Mouse (Mus musculus): Measurements from ENCODE around the gene Wdpcp. TPM values are rescaled to one million over a fixed set of nuclear protein-coding genes. Genes with fewer than 3 reads are reported as not detected.

Wdpcp gene
- total RNA-seq, 2 experiments from 2014 or later: 4.1 to 4.5 TPM

DNA sequence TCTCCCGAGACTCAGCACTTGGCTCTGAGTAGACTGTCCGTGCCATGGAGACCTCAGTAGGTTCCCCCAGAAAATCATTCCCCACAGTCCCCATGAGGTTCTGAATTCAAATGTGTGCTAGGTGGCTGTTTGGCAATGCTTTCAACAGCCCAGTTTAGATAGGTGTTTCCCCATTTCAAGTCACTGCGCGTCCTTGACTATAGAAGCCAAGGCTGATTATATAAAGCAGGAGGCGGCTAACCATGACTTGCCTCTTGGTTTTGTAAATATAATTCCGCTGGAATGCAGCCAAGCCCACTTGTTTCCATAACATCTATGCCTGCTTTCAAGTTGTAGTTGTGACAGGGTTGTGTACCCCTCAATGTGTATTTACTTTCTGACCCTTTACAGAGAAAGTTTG lies 157.9 kb downstream of the Wdpcp start:
- ATAC-seq (ENCODE audit: poor library complexity, severe bottlenecking): no peak

DNA sequence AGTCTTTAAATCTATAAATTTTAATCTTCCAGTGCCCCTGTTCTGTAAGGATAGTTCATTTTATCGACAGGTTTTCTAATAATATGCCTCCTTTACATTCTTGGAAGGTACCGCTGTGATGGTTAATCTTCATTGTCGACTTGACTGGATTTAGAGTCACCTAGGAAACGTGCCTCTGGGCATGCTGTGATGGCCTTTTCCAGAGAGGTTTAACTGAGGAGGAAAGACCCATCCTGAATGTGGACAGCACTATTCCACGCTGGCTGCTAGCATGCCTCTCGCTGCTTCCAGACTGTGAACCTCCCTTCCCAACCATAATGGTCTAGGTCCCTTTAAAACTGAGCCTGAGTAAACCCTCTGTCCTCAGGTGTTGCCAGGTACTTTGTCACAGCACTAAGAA lies 163.2 kb downstream of the Wdpcp start:
- ATAC-seq (ENCODE audit: poor library complexity, severe bottlenecking): no peak

DNA sequence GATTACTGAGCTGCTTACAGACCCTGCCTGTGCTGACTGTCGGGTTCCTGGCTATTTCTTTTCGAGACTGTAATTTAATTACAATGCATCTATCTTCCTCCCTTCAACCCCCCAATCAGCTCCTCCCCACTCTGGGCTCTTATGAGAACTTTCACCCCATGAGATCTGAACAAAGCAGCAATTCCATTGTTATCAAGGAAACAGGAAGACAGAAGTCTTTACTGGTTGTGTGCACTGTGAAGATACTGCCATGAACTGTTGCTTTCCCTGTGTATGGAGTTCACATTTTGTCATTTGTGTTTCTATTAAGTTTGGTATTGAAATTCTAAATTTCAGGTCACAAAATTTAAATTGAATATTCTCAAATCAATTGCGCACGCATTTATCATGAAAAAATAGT lies 177.5 kb downstream of the Wdpcp start:
- ATAC-seq (ENCODE audit: poor library complexity, severe bottlenecking): no peak

DNA sequence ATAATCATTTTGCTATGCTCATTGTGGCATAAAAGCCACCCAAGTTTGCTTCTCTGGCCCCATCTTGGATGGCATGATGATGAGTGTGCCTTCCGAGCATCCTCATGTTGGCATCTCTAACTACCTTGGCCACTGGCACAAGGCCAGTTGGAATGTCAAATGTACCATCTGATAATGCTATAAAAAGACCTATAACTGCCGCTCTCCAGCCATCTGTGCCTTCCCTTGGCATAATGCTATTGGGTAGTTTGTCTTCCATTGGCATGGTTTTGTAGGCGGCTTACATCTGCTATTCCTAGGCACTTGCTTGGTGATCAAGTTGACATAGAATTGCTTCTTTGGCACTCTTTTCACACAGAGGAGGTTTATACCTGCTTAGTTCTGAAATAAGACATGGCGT lies 191.2 kb downstream of the Wdpcp start:
- ATAC-seq (ENCODE audit: poor library complexity, severe bottlenecking): no peak

DNA sequence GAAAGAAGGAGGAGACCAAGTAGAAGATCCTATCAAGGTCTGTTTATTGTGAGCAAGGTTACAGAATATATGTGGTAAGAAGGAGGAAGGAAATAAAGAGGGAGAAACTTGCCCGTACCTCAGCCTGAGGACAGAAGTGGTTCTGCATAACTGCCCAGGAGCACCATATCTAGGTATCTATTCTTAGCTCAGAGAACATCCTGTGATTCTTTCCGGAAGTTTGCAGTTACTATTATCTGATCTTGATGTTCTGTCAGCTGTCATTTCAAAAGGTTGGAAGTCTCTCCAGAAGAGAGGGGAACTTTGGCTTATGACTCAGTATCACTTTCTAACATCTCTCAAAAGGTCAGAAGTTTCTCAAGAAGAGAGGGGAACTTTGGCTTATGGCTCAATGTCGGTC lies 216.8 kb downstream of the Wdpcp start:
- no peak for ATAC-seq (ENCODE audit: poor library complexity, severe bottlenecking)

DNA sequence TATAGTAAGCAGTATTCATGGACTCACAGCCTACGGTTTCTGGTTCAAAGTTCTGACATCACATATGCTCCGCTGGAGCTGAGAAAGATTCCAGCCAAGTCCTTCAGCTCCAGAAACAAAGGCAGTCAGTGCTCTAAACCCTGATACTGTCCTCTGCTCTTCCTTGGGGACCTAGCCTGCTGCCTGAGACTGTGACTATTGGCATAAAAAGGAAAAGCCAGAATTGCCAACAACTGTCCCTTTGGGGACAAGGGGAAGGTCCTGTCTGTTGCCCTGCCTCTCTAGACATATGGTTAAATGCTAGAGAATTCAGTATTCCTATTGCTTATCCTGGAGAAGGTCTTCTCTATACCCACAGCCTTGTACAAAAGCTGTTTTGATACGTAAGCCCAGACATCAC lies 252.9 kb downstream of the Wdpcp start:
- no peak for ATAC-seq (ENCODE audit: poor library complexity, severe bottlenecking)

DNA sequence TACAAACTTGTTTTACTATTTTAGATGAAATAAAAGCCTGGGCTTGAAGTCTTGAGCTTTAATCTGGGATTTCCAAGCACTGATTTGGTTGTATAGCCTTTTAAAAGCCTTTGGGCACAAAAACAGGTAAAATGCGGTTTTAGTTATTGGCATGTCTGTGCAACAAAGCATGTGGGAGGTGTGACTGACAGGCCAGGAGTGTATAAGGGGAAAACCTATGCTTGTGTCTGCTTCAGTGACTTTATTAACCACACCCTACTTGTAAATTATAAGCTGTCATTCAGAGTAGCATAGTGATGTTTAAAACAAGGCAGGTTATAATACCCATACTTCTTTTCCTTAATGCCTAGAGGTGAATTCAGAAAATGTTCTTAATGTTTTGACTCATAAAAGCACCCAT lies 254.5 kb downstream of the Wdpcp start:
- no peak for ATAC-seq (ENCODE audit: poor library complexity, severe bottlenecking)

DNA sequence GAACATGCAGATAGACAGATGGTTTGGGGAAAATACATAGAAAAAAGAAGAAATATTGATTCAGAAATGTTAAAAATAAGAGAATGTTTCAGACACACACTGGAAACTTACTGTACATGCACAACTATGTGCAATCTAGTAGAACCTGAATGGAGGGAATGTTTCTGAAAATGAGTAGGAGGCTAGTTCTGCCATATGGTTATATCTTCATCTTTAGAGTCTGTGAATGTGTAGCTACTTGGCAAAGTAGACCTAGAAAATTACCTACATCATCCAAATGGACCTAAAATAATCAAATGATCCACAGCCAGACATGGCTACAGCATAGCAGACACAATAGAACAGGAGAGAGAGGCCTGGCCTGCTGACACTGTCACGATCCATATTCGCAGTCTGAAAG lies 275.0 kb downstream of the Wdpcp start:
- ATAC-seq (ENCODE audit: poor library complexity, severe bottlenecking): no peak

DNA sequence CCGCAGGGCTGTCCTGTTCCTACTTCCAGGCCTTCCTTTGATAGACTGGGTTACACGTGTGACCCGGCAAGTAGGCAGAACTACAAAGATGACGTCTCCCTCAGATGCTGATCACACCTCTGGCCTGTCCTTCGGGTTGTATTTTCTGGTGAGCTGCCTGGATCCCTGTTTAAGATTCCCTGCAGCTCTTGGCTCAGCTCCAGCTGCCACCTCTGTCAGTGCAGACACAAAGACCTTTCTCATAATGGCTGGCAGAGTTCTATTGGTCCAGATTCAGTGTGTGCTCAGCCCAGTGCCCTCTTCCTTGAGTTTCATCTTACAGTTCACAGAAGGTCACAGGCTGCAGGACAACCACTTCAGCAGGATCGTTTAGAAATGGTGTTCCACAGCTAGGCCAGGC lies 292.0 kb downstream of the Wdpcp start:
- ATAC-seq (ENCODE audit: poor library complexity, severe bottlenecking): no peak

DNA sequence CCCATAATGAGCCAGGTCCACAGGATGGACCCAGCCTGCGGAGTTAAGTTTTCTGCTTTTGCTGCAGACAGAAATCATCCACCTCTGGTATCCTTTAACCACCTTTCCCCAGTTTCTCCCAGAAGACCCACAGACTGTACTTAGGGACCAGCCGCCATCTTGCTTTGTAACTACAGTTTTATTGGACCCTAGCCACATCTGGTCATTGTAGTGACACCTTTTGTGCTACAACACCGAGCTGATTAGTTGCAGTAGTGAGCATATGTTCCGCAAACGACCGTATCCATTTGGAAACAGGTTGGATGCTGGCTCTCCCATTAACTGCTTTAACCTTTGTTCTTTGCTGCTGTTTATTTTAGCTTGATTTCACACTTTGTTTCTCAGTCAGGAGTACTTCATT lies 292.5 kb downstream of the Wdpcp start:
- no peak for ATAC-seq (ENCODE audit: poor library complexity, severe bottlenecking)

DNA sequence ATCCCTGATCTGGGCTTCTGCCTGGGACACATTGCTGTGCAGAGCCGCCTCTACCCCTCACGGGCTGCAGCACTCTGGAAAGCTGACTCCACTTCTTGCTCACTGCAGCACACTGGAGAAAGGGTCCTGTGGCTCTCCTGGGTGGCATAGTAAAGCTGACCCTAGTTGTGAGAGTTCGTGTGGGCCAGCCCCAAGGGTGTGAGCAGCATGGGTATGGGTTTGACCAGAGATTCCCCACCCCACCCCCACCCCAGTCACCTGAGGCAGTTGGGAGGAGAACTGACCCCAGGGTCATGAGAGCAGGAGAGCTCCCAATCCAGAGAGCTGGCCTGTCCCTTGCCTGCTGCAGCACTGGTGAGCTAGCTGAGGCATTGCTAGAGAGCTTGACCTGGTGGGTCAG lies 296.6 kb downstream of the Wdpcp start:
- ATAC-seq (ENCODE audit: poor library complexity, severe bottlenecking): no peak

DNA sequence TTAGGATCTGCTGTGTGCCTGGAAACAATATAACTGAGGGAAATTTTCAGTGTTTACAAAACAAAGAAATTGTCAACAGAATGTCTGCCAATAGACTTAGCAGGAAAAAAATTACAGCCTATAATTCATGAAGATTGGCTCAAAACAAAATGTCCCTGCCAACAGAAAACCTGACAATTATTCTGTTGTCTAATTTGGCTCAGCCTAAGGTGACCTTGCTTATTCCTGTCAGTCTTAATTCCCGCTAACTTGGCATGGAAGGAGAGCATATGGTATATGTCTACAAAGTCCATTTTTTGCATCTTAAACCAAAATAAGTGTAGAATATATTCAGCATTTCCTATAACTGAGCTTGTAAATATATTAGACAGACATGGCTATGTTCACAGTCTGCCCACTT lies 298.8 kb downstream of the Wdpcp start:
- ATAC-seq (ENCODE audit: poor library complexity, severe bottlenecking): no peak

DNA sequence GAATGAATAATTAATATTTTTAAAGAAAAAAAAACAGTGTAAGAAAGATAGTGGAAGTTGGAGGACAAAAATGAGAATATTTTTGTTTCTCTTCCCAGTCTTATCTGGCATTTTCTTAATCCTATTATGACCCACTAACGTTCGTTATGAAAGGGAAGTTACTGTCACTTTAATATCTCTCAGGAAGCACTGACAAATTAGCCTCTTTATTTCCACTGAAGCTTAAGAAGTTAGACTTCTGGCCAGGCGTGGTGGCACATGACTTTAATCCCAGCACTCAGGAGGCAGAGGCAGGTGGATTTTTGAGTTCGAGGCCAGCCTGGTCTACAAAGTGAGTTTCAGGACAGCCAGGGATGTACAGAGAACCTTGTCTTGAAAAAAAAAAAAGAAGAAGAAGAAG lies 299.7 kb downstream of the Wdpcp start:
- ATAC-seq (ENCODE audit: poor library complexity, severe bottlenecking): no peak

DNA sequence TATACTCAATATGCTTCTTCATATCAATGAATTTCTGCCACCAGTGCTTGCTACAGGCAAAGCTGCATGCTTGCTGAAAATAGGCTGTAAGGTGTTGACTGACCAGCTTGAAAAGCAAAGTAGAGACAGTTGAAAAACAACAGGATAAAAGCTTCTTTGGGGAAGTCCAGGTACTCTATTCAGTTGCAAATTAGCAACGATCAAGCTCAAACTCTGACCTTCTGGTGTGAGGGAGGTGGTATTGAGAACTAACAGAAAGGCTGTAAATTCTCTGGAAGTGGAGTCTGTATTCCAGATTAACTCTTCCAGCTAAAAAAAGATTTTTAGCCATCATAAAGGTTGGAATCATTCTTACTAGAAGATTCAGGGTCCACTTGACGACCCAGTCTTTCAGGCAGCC lies 303.0 kb downstream of the Wdpcp start:
- ATAC-seq (ENCODE audit: poor library complexity, severe bottlenecking): no peak

DNA sequence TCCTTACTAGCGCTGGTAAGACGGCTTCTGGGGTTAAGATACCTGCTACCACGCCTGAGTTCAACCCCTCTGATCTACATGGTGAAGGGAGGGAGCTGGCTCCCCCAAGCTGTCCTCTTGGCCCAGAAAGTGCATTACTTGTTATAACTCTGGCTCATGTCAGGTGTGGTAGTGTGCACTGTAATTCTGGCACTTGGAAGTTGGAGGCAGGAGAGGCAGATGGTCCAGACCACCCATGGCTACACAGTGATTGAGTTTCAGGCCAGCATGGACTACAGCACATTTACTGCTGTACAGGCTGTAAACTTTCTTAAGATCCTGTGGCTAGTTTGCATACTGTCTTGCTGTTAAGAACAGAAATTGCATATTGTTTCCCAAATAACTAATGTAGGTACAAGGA lies 322.7 kb downstream of the Wdpcp start:
- no peak for ATAC-seq (ENCODE audit: poor library complexity, severe bottlenecking)

DNA sequence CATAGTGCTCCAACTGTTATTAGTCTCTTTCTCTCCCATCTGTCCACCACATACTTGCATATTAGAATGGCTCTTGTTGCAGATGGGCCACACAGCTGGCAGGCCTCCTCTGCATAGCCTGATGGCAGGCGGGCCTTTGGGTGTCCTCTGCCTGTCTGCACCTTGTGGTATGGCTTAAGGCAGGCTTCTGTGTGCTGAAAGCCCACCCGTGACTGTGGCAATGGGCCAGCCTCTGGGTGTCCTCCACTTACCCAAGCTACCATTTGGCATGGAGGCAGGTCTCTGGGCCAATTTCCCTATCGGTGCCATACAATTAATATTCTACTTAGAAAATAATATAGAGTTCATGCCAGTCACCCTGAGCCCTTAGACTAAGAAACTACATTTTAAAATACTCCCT lies 350.5 kb downstream of the Wdpcp start:
- no peak for ATAC-seq (ENCODE audit: poor library complexity, severe bottlenecking)

Other genes starting within 250 kb of the Wdpcp start
- gene Ugp2, start 201.0 kb upstream of the Wdpcp start, total RNA-seq (2015): 129 and 140 TPM in 2 replicates
- gene Ugp2, start 201.0 kb upstream of the Wdpcp start, total RNA-seq (2017): 113 and 121 TPM in 2 replicates
- 139 and 142 TPM in 2 replicates for gene Mdh1, start 132 bp downstream of the Wdpcp start, total RNA-seq (2015)
- gene Mdh1, start 132 bp downstream of the Wdpcp start, total RNA-seq (2017): 69.3 and 90.9 TPM in 2 replicates

All from megakaryocyte, adult 5-6 weeks (primary cell).